Mouse (Mus musculus) ES-Bruce4 (cell line): ENCODE data around the gene Maea. TPM values are rescaled to one million over a fixed set of nuclear protein-coding genes. Genes with fewer than 3 reads are reported as not detected.

Experiments
- H3K27ac ChIP-seq: 2 replicates; pipeline ENCODE4 v1.5.1; 2012; ENCODE audit warnings: low read length, inconsistent platforms; ENCODE audit not compliant: insufficient read depth
- H3K27me3 ChIP-seq: 2 replicates; pipeline ENCODE4 v1.6.1; 2012; ENCODE audit warnings: mild to moderate bottlenecking, low read length, inconsistent platforms; ENCODE audit not compliant: control insufficient read depth, poor library complexity, insufficient read depth, severe bottlenecking
- H3K36me3 ChIP-seq: 2 replicates; pipeline ENCODE4 v1.6.1; 2012; ENCODE audit warnings: inconsistent platforms, mild to moderate bottlenecking, low read length, moderate library complexity; ENCODE audit not compliant: control insufficient read depth, poor library complexity, insufficient read depth, severe bottlenecking
- H3K4me1 ChIP-seq: one replicate; pipeline ENCODE4 v1.8.1; 2011; ENCODE audit warnings: low read length; ENCODE audit not compliant: control insufficient read depth, insufficient read depth
- H3K4me3 ChIP-seq: 2 replicates; pipeline ENCODE4 v1.5.1; 2011; ENCODE audit warnings: low read depth, mild to moderate bottlenecking, low read length
- H3K9ac ChIP-seq: 2 replicates; pipeline ENCODE4 v1.6.1; 2012; ENCODE audit warnings: low read depth, mild to moderate bottlenecking, inconsistent platforms; ENCODE audit not compliant: poor library complexity, severe bottlenecking
- H3K9me3 ChIP-seq: replicated peaks from 2 replicates; pipeline ENCODE4 v1.6.1; 2012; ENCODE audit warnings: mild to moderate bottlenecking, low read length, inconsistent platforms; ENCODE audit not compliant: control insufficient read depth, poor library complexity, insufficient read depth, severe bottlenecking
- CTCF ChIP-seq: IDR thresholded peaks from one replicate; pipeline ENCODE4 v1.8.1; 2011; ENCODE audit warnings: low read depth, low read length
- EP300 ChIP-seq: IDR thresholded peaks from 2 replicates; pipeline ENCODE4 v1.6.1; 2011; ENCODE audit warnings: low read depth, low read length; ENCODE audit not compliant: insufficient read depth
- POLR2A ChIP-seq: IDR thresholded peaks from one replicate; pipeline ENCODE4 v1.8.1; 2011; ENCODE audit warnings: low read length; ENCODE audit not compliant: insufficient read depth
- polyA plus RNA-seq: library from polyadenylated mRNA; stranded (reverse); fragments of >200 nt; gene quantifications from 2 replicates; pipeline ENCODE4 v1.2.4, GENCODE M21; 2011; ENCODE audit warnings: low read depth; ENCODE audit not compliant: missing spikeins, insufficient read depth, insufficient read length

The Maea gene
- polyA plus RNA-seq, 1 experiment: 96.8 TPM

DNA sequence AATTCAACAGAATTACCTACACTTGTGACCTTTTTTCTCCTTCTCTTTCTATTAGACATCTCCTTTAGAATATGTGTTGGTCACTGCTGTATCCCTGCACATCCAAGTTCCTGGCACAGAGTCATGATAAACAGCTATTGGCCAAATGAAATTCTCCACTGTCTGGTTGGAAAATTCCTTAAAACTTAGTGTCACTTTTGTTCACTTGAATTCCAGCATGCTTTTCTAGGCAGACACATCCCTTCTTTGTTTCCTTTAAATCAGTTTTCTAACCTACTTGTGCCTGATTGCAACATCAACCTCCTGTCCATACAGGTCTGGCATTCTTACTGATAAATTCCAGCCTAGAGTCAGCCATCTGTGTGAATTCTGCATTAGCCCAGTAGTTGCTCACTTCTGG lies 7.5 kb downstream of the Maea start:
- Histone ChIP-seq H3K9me3 (no peaks in the 10 kb centered on the region), H3K4me3 (no peak overlapping the region), H3K36me3 (peaks cover 3% of the 10 kb centered on the region), H3K27me3 (no peaks in the 10 kb centered on the region), H3K27ac (no peak overlapping the region), H3K9ac (no peak overlapping the region), H3K4me1 (no peaks in the 10 kb centered on the region)
- no peak for TF ChIP-seq POLR2A
- no peak for TF ChIP-seq EP300
- no peak for TF ChIP-seq CTCF

DNA sequence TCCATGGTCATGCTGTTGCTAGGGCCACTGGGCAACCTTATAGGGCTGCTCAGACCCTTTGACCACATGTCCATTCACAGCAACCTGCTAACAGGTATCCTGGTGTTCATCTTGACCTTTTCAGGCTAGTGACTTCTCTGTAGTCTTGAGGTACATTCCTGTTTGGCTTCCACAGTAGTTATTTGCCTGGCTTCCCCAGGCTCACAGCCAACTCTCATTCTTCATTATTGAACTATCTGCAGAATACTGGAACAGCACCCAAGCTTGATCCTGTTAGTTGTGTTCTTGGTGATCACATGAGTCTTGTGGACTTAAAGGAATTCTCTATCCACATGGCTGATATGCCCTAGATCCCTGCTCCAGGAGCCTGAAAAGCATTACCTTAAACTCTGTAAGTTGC lies 8.3 kb downstream of the Maea start:
- Histone ChIP-seq H3K36me3 (peaks cover 3% of the 10 kb centered on the region), H3K27me3 (no peaks in the 10 kb centered on the region)

DNA sequence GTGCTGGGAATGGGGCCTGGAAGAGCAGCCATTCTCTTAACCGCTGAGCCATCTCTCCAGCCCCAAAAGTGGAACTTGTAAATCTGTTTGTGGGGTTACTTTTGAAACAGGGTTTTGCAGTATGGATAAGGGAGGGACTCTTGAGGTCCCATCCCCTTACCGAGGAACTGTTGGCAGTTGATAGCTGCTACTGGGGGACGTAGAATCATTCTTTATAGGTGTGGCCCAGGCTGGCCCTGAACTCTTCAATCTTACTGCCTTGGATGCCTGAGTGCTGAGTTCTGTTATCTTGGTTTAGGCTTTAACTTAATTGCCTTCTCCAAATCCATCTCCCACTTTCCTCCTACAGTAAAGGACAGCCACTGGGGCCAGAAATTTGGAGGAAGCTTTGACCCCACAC lies 8.8 kb downstream of the Maea start:
- Histone ChIP-seq H3K36me3 (peaks cover 3% of the 10 kb centered on the region), H3K9me3 (no peaks in the 10 kb centered on the region), H3K4me1 (no peaks in the 10 kb centered on the region), H3K9ac (no peak overlapping the region), H3K27ac (no peak overlapping the region), H3K27me3 (no peaks in the 10 kb centered on the region), H3K4me3 (no peak overlapping the region)
- no peak for TF ChIP-seq POLR2A
- no peak for TF ChIP-seq CTCF
- TF ChIP-seq EP300: no peak

More for the DNA sequence above, 8.3 kb downstream of the Maea start:
- Histone ChIP-seq H3K9me3 (no peaks in the 10 kb centered on the region), H3K4me3 (no peak overlapping the region), H3K4me1 (no peaks in the 10 kb centered on the region), H3K9ac (no peak overlapping the region), H3K27ac (no peak overlapping the region)
- no peak for TF ChIP-seq CTCF
- TF ChIP-seq POLR2A: no peak
- no peak for TF ChIP-seq EP300

GRCm38 (mm10) chr5:33347620-33348019 lies 12.3 kb downstream of the Maea start:
- Histone ChIP-seq H3K36me3 (0 out of 2 replicates have a peak, but pooled peaks cover 3% of the 10 kb centered on the region), H3K9me3 (no peaks in the 10 kb centered on the region), H3K27me3 (no peaks in the 10 kb centered on the region), H3K4me1 (no peaks in the 10 kb centered on the region), H3K27ac (no peak overlapping the region), H3K4me3 (no peak overlapping the region), H3K9ac (no peak overlapping the region)
- TF ChIP-seq CTCF (no peak), EP300 (no peak), POLR2A (no peak)

DNA sequence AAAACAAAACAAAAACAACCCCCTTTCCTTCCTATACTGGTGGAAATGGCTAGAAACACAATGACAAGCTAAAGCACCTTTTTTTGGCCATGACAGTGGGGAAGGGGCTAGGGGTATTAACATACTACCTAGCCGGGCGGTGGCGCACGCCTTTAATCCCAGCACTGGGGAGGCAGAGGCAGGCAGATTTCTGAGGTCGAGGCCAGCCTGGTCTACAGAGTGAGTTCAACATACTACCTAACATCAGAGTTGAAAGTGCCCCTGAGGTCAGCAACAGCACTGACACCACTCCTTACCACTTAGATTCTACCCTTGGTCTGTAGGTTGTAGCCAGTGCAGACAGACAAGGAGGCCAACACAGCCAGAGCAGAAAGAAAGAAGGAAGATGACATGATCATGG lies 13.9 kb downstream of the Maea start:
- no peaks in the 10 kb centered on the region for H3K9me3 ChIP-seq
- TF ChIP-seq CTCF (no peak), POLR2A (no peak), EP300 (no peak)
- no peaks in the 10 kb centered on the region for H3K4me1 ChIP-seq
- H3K27ac ChIP-seq: no peak overlapping the region
- no peaks in the 10 kb centered on the region for H3K36me3 ChIP-seq
- no peaks in the 10 kb centered on the region for H3K27me3 ChIP-seq
- H3K4me3 ChIP-seq: no peak overlapping the region
- H3K9ac ChIP-seq: no peak overlapping the region

DNA sequence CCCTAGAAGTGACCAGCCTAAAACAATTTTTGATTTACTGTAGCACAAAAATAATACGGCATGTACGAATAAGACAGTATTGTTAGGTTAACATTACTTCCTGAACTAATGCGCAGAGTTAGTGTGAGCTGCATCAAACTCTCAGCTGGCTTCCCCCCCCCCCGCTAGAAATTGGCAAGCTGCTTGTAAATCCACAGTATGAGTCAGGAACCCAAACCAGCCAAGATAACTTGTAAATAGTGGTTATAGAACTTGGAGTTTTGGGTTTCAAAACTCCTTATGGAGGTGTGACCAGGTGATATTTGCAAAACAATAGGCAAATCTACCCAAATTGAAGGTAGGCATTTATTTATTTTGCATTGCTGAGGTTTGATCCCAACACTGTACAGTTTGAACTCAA lies 14.4 kb downstream of the Maea start:
- no peaks in the 10 kb centered on the region for H3K27me3 ChIP-seq
- H3K27ac ChIP-seq: no peak overlapping the region
- H3K36me3 ChIP-seq: no peaks in the 10 kb centered on the region
- H3K4me3 ChIP-seq: no peak overlapping the region
- no peak overlapping the region for H3K9ac ChIP-seq
- H3K4me1 ChIP-seq: no peaks in the 10 kb centered on the region
- H3K9me3 ChIP-seq: no peaks in the 10 kb centered on the region
- TF ChIP-seq POLR2A: no peak
- TF ChIP-seq EP300: no peak
- TF ChIP-seq CTCF: no peak
